Mouse (Mus musculus) left cerebral cortex, postnatal 10 days (tissue): Measurements from ENCODE around the gene Fam24b. TPM values are rescaled to one million over a fixed set of nuclear protein-coding genes. Genes with fewer than 3 reads are reported as not detected.

Source experiments
- DNase-seq, 2 experiments: peaks; one replicate each; pipeline ENCODE4 v3.0.0; 2021 to 2022; ENCODE audit warnings: low spot score in 2 of 2, mixed read lengths in 1 of 2; ENCODE audit errors: extremely low spot score in 1 of 2
- intact Hi-C: fragments of 180-260 bp; cut with DNase I; formaldehyde crosslinking; loops from one replicate; pipeline ENCODE4 v1.15.1; 2025
- total RNA-seq, 2 experiments: library from RNA; stranded (reverse); gene quantifications; 2 replicates each; pipeline ENCODE4 v1.2.3; 2021

Gene Fam24b
- total RNA-seq, 2 experiments from 2014 or later = 0.75 TPM; not detected in 1

DNA sequence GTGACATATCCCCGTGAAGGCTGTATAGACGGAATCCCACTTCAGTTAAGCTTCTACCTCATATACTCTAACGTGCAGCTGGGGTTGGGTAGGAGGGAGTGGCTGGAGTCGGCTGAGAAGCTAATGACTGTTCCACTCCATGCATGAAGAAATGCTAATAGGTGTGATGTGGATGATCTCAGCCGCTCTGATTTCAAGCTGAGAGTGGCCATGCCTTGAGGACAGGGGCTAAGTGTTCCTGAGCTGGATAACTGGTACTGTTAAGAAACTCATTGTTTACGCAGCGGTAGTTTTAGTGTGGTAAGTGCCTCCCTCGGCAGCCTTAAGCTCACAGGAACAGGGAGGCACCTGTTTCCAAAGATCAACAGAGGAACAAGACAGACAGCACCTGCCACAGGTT is 26.0 kb downstream of the Fam24b start:
- intact Hi-C loops = no loop called here
- no peak for DNase-seq

GRCm38 (mm10) chr7:131297151-131297550 is 32.2 kb downstream of the Fam24b start:
- DNase-seq = no peak
- intact Hi-C loops = no loop called here

Other genes starting within 250 kb of the Fam24b start
- gene 4933402N03Rik, start 183.2 kb downstream of the Fam24b start, total RNA-seq = not detected
- under 1 TPM; 0.04 to 0.08 TPM for gene 5430419D17Rik, start 155.1 kb downstream of the Fam24b start, total RNA-seq
- under 1 TPM; 0.30 to 0.49 TPM for gene Cuzd1, start 7.2 kb downstream of the Fam24b start, total RNA-seq
- gene Fam24a, start 4.3 kb upstream of the Fam24b start, total RNA-seq = not detected
- gene 2310057M21Rik, start 33.2 kb upstream of the Fam24b start, total RNA-seq = 10 to 100 TPM; 27.1 to 34.8 TPM
- gene Pstk, start 41.6 kb upstream of the Fam24b start, total RNA-seq = 10 to 100 TPM; 33.4 TPM
- 10 to 100 TPM; 49.1 to 52.4 TPM for gene Ikzf5, start 81.0 kb upstream of the Fam24b start, total RNA-seq
- 10 to 100 TPM; 63.4 to 71.9 TPM for gene Acadsb, start 81.1 kb upstream of the Fam24b start, total RNA-seq
- not detected for gene Hmx3, start 213.4 kb upstream of the Fam24b start, total RNA-seq
- not detected for gene Hmx2, start 219.3 kb upstream of the Fam24b start, total RNA-seq
- gene Bub3, start 230.7 kb upstream of the Fam24b start, total RNA-seq = 10 to 100 TPM; 56.1 to 57.0 TPM